Mouse (Mus musculus): Measurements from ENCODE around the gene Lmtk2. TPM values are rescaled to one million over a fixed set of nuclear protein-coding genes. Genes with fewer than 3 reads are reported as not detected.
A peak's percentile ranks its signal among the peaks of the same experiment; 100 is the strongest.

Lmtk2 gene
- total and polyA plus RNA-seq, 3 experiments = 12.6 to 14.8 TPM; not detected in 1

- peak; percentile 57; the same call in 1 of the 2 replicates for TF ChIP-seq MYC (IDR thresholded peaks at IDR 0.05; ENCODE audit: low read depth, low read length)
- no peak for TF ChIP-seq POLR2A (IDR thresholded peaks at IDR 0.05; ENCODE audit: control insufficient read depth in 1 of 2, insufficient read depth in 1 of 2, low read depth in 1 of 2, low read length in 2 of 2, poor library complexity in 1 of 2)
- no peak for TF ChIP-seq EP300 (IDR thresholded peaks at IDR 0.05; ENCODE audit: low read depth in 1 of 2, low read length in 2 of 2)
- no peak for TF ChIP-seq MXI1 (IDR thresholded peaks at IDR 0.05; ENCODE audit: low read depth, low read length)
Observed at GRCm38 (mm10) chr5:144231410-144231809, 131.2 kb downstream of the Lmtk2 start (continued).

GRCm38 (mm10) chr5:144232531-144232930, 132.3 kb downstream of the Lmtk2 start:
- Histone ChIP-seq H3K27me3 (ENCODE audit: control insufficient read depth in 1 of 2, insufficient read depth in 2 of 2, low read length in 2 of 2) (no peaks in the 10 kb centered on the region), H3K9me3 (replicated peaks; ENCODE audit: insufficient read depth, low read length) (no peaks in the 10 kb centered on the region), H3K27ac (ENCODE audit: control insufficient read depth, low read depth, low read length) (no peak overlapping the region), H3K9ac (ENCODE audit: control insufficient read depth, low read depth, low read length, poor library complexity, severe bottlenecking) (no peak overlapping the region), H3K79me2 (ENCODE audit: control insufficient read depth, insufficient read depth, low read length, poor library complexity) (no peaks in the 10 kb centered on the region), H3K4me1 (ENCODE audit: control insufficient read depth in 1 of 2, insufficient read depth in 2 of 2, low read length in 2 of 2) (peaks cover 0 to 7% of the 10 kb centered on the region in 2 experiments; a peak in 2 of 4 replicates), H3K4me3 (ENCODE audit: control insufficient read depth in 1 of 2, insufficient read depth in 1 of 2, low read depth in 2 of 2, low read length in 2 of 2) (no peak overlapping the region), H3K36me3 (ENCODE audit: control insufficient read depth in 1 of 2, insufficient read depth in 2 of 2, low read length in 2 of 2) (peaks cover 0 to 2% of the 10 kb centered on the region in 2 experiments; a peak in 2 of 4 replicates)
- no peak for TF ChIP-seq ZKSCAN1 (IDR thresholded peaks at IDR 0.05; ENCODE audit: low read depth, low read length)
- no peak for TF ChIP-seq TBP (IDR thresholded peaks at IDR 0.05; ENCODE audit: low read depth, low read length)
- TF ChIP-seq TCF12 (IDR thresholded peaks at IDR 0.05; ENCODE audit: low read depth, low read length) = no peak
- no peak for TF ChIP-seq BHLHE40 (IDR thresholded peaks at IDR 0.05; ENCODE audit: borderline replicate concordance, low read depth, low read length)
- no peak for TF ChIP-seq SMC3 (IDR thresholded peaks at IDR 0.05; ENCODE audit: low read depth, low read length)
- no peak for TF ChIP-seq RAD21 (IDR thresholded peaks at IDR 0.05; ENCODE audit: low read depth, low read length)
- TF ChIP-seq POLR2A (IDR thresholded peaks at IDR 0.05; ENCODE audit: control insufficient read depth in 1 of 2, insufficient read depth in 1 of 2, low read depth in 1 of 2, low read length in 2 of 2, poor library complexity in 1 of 2) = no peak
- DNase-seq (ENCODE audit: low read depth, low spot score) = no peak

GRCm38 (mm10) chr5:144234222-144234621, 134.0 kb downstream of the Lmtk2 start:
- Histone ChIP-seq H3K9me3 (replicated peaks; ENCODE audit: insufficient read depth, low read length) (no peaks in the 10 kb centered on the region), H3K27me3 (ENCODE audit: control insufficient read depth in 1 of 2, insufficient read depth in 2 of 2, low read length in 2 of 2) (no peaks in the 10 kb centered on the region), H3K27ac (ENCODE audit: control insufficient read depth, low read depth, low read length) (no peak overlapping the region), H3K9ac (ENCODE audit: control insufficient read depth, low read depth, low read length, poor library complexity, severe bottlenecking) (no peak overlapping the region), H3K36me3 (ENCODE audit: control insufficient read depth in 1 of 2, insufficient read depth in 2 of 2, low read length in 2 of 2) (peaks cover 0 to 6% of the 10 kb centered on the region in 2 experiments; a peak in 2 of 4 replicates), H3K79me2 (ENCODE audit: control insufficient read depth, insufficient read depth, low read length, poor library complexity) (no peaks in the 10 kb centered on the region), H3K4me1 (ENCODE audit: control insufficient read depth in 1 of 2, insufficient read depth in 2 of 2, low read length in 2 of 2) (peaks cover 0 to 14% of the 10 kb centered on the region in 2 experiments; a peak in 2 of 4 replicates), H3K4me3 (ENCODE audit: control insufficient read depth in 1 of 2, insufficient read depth in 1 of 2, low read depth in 2 of 2, low read length in 2 of 2) (peak overlapping the region; percentile 3 to 56; a peak in 3 of 4 replicates)
- DNase-seq (ENCODE audit: low read depth, low spot score) = peak; percentile 90
- no peak for TF ChIP-seq RCOR1 (IDR thresholded peaks at IDR 0.05; ENCODE audit: low read depth, low read length)
- TF ChIP-seq ZC3H11A (IDR thresholded peaks at IDR 0.05; ENCODE audit: low read depth, low read length) = no peak
- no peak for TF ChIP-seq POLR2A (IDR thresholded peaks at IDR 0.05; ENCODE audit: control insufficient read depth in 1 of 2, insufficient read depth in 1 of 2, low read depth in 1 of 2, low read length in 2 of 2, poor library complexity in 1 of 2)
- TF ChIP-seq KAT2A (conservative IDR thresholded peaks at IDR 0.05; ENCODE audit: low read depth, low read length) = no peak
- no peak for TF ChIP-seq SMC3 (IDR thresholded peaks at IDR 0.05; ENCODE audit: low read depth, low read length)
- 0 out of 2 replicates have a peak, but pooled peaks have one; percentile 52 for TF ChIP-seq MAZ (IDR thresholded peaks at IDR 0.05; ENCODE audit: low read depth, low read length)
- 0 out of 2 replicates have a peak, but pooled peaks have one; percentile 20 for TF ChIP-seq GATA1 (IDR thresholded peaks at IDR 0.05; ENCODE audit: low read depth, low read length)
- no peak for TF ChIP-seq GABPA (IDR thresholded peaks at IDR 0.05; ENCODE audit: low read depth, low read length)
- no peak for TF ChIP-seq CTCF (IDR thresholded peaks at IDR 0.05 in 2 of 3, conservative IDR thresholded peaks at IDR 0.05 in 1 of 3; ENCODE audit: control insufficient read depth in 1 of 3, insufficient read depth in 1 of 3, low read depth in 2 of 3, low read length in 3 of 3, poor library complexity in 1 of 3, severe bottlenecking in 1 of 3)
- TF ChIP-seq MYB (IDR thresholded peaks at IDR 0.05; ENCODE audit: low read depth, low read length) = no peak
- no peak for TF ChIP-seq E2F4 (IDR thresholded peaks at IDR 0.05; ENCODE audit: borderline replicate concordance, low read depth, low read length)
- TF ChIP-seq TCF12 (IDR thresholded peaks at IDR 0.05; ENCODE audit: low read depth, low read length) = no peak
- TF ChIP-seq JUND (IDR thresholded peaks at IDR 0.05; ENCODE audit: low read depth, low read length) = no peak
- no peak for TF ChIP-seq POLR2AphosphoS2 (IDR thresholded peaks at IDR 0.05; ENCODE audit: low read length)
- peak; percentile 76 for TF ChIP-seq ELF1 (IDR thresholded peaks at IDR 0.05; ENCODE audit: low read depth, low read length)
- TF ChIP-seq MAFK (IDR thresholded peaks at IDR 0.05; ENCODE audit: borderline replicate concordance, low read depth, low read length) = no peak
- peak; percentile 68 for TF ChIP-seq NRF1 (IDR thresholded peaks at IDR 0.05; ENCODE audit: insufficient read depth, low read depth, low read length, poor library complexity, severe bottlenecking)
- TF ChIP-seq MXI1 (IDR thresholded peaks at IDR 0.05; ENCODE audit: low read depth, low read length) = peak; percentile 89
- 0 out of 2 replicates have a peak, but pooled peaks have one; percentile 35 for TF ChIP-seq HCFC1 (IDR thresholded peaks at IDR 0.05; ENCODE audit: low read depth, low read length)
- TF ChIP-seq UBTF (IDR thresholded peaks at IDR 0.05; ENCODE audit: borderline replicate concordance, insufficient read depth, low read depth, low read length) = no peak
- TF ChIP-seq TAL1 (IDR thresholded peaks at IDR 0.05; ENCODE audit: low read length) = no peak
- TF ChIP-seq ZNF384 (IDR thresholded peaks at IDR 0.05; ENCODE audit: low read depth, low read length) = no peak
- TF ChIP-seq RAD21 (IDR thresholded peaks at IDR 0.05; ENCODE audit: low read depth, low read length) = no peak
